Mouse (Mus musculus): ENCODE results near the gene Hspa8. TPM values are rescaled to one million over a fixed set of nuclear protein-coding genes. Genes with fewer than 3 reads are reported as not detected.
"Not testable (repeated sequence)": the region's sequence is repeated elsewhere in the genome, so short reads cannot be mapped to it uniquely, and the experiment has no call there.

Hspa8 gene
- polyA plus RNA-seq, 1 experiment, result 1,947 TPM

GRCm38 (mm10) chr9:40783641-40784373, 17.0 kb upstream of the Hspa8 start:
- no peak for DNase-seq (ENCODE audit: extremely low spot score in 1 of 2, low spot score in 1 of 2)

GRCm38 (mm10) chr9:40784374-40784967, 16.3 kb upstream of the Hspa8 start:
- DNase-seq (ENCODE audit: extremely low spot score in 1 of 2, low spot score in 1 of 2), result no peak

DNA sequence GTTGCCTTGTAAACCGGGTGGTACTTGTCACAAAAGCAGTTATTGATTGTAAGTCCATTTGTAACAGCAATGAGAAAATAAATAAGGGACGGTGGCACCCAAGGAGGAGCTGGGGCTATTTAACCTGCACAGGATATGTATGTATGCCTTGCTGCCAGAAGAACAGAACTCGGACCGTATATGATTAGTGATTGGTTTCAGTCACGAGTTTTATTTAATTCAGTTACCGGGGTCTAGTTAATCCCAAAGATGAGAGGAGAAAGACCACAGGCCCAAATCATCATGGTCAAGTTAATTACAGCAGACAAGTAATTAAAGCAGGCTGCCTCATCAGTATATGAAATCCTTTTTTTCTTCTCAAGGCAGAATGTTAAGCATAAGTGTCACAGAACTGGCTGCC, 15.3 kb upstream of the Hspa8 start:
- no peak for DNase-seq (ENCODE audit: extremely low spot score in 1 of 2, low spot score in 1 of 2)

GRCm38 (mm10) chr9:40786820-40787219, 14.0 kb upstream of the Hspa8 start:
- DNase-seq (ENCODE audit: extremely low spot score in 1 of 2, low spot score in 1 of 2), result not testable (repeated sequence)

- DNase-seq (ENCODE audit: extremely low spot score in 1 of 2, low spot score in 1 of 2), result no peak
These were observed 8.7 kb upstream of the Hspa8 start for GRCm38 (mm10) chr9:40791864-40792633.

GRCm38 (mm10) chr9:40793581-40793980, 7.2 kb upstream of the Hspa8 start:
- no peak for DNase-seq (ENCODE audit: extremely low spot score in 1 of 2, low spot score in 1 of 2)

DNA sequence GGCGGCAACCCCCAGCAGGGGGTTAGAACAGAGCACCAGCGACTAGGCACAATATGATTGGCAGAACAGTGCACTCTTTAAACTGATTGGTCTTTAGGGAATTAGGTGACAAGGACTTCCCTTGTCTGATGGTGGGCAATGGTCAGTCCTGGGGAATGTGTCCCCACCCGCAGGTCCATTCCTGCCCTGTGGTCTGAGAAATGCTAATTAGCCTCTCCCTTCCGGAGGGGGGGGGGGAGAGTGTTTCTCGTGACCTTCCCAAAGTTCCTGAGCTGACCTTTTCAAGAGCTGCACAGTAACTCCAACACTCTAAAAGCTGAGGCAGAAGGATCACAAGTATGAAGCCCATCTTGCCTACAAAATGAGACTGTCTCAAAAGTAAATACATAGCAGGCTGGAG, 6.5 kb upstream of the Hspa8 start:
- DNase-seq (ENCODE audit: extremely low spot score in 1 of 2, low spot score in 1 of 2), result no peak

- DNase-seq (ENCODE audit: extremely low spot score in 1 of 2, low spot score in 1 of 2), result no peak
These were observed 5.9 kb upstream of the Hspa8 start for GRCm38 (mm10) chr9:40794926-40795325.

DNA sequence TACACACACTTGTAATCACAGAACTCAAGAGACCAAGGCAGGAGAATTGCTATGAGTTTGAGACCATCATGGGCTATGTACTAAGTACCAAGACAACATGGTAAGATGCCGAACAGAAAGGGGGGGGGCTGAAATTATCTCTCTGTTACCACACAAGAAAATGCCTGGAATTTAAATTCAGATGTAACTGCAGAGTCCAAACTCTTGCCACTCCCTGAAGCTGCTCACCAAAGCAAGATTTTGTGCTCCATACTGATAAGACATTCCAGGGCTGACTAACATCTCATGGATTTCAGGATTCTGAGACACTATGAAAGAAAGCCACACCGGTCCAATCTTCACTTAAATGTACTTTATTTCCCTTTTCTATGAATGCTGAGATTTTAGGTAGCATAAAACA, 5.2 kb upstream of the Hspa8 start:
- no peak for DNase-seq (ENCODE audit: extremely low spot score in 1 of 2, low spot score in 1 of 2)

DNA sequence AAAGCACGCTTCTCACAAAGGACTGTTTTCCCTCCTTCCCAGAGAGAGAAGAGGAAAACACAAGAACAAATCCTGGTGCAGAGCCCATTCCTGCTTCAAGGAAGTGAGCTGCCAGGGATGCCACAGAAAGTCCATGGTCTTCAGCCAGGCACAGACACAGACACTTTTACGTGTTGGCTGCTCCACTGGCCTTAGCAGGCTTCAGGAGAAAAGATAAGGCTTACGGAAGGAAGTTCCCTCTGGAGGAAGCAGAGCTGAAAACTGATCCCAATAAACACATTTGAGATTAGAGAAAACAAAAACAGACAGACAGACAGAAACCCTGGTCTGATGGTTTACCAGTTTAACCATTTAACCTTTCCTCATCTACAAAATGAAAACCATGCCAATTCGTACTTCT, 4.7 kb upstream of the Hspa8 start:
- no peak for DNase-seq (ENCODE audit: extremely low spot score in 1 of 2, low spot score in 1 of 2)

- no peak for DNase-seq (ENCODE audit: extremely low spot score in 1 of 2, low spot score in 1 of 2)
These were observed 2.4 kb upstream of the Hspa8 start for GRCm38 (mm10) chr9:40798247-40798960.

GRCm38 (mm10) chr9:40799112-40799511, 1.7 kb upstream of the Hspa8 start:
- DNase-seq (ENCODE audit: extremely low spot score in 1 of 2, low spot score in 1 of 2), result no peak

- peak; percentile 31 to 77 for DNase-seq (ENCODE audit: extremely low spot score in 1 of 2, low spot score in 1 of 2)
These were observed 815 bp upstream of the Hspa8 start for GRCm38 (mm10) chr9:40799837-40800501.

GRCm38 (mm10) chr9:40801614-40802532, 1.1 kb downstream of the Hspa8 start:
- not testable (repeated sequence) for DNase-seq (ENCODE audit: extremely low spot score in 1 of 2, low spot score in 1 of 2)

- not testable (repeated sequence) for DNase-seq (ENCODE audit: extremely low spot score in 1 of 2, low spot score in 1 of 2)
These were observed 1.7 kb downstream of the Hspa8 start for GRCm38 (mm10) chr9:40802533-40802875.

DNA sequence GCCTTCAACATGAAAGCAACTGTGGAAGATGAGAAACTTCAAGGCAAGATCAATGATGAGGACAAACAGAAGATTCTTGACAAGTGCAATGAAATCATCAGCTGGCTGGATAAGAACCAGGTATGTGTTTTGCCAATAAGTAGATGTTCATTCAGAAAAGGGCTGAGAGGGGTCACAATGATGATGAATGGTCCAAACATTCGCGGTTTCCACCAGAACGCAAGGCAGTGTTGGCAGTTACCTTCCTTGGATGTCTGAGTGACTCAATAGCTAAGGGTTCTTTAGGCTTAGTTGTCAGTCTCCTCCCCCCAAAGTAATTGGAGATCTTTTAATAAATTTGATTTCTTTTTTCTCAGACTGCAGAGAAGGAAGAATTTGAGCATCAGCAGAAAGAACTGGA, 3.8 kb downstream of the Hspa8 start:
- DNase-seq (ENCODE audit: extremely low spot score in 1 of 2, low spot score in 1 of 2), result not testable (repeated sequence)

GRCm38 (mm10) chr9:40805263-40805662, 4.5 kb downstream of the Hspa8 start:
- DNase-seq (ENCODE audit: extremely low spot score in 1 of 2, low spot score in 1 of 2), result peak; percentile 76 to 85

GRCm38 (mm10) chr9:40806440-40807288, 5.9 kb downstream of the Hspa8 start:
- DNase-seq (ENCODE audit: extremely low spot score in 1 of 2, low spot score in 1 of 2), result peak in 1 of 2 experiments; percentile 38
